Mouse (Mus musculus) retina, adult 2 months (tissue): ENCODE measurements around the gene Zfyve27.

Source experiments
- DNase-seq: peaks from one replicate; pipeline ENCODE4 v3.0.0-alpha.2; 2012; ENCODE audit warnings: low read depth, low spot score

Zfyve27 gene

GRCm38 (mm10) chr19:42237602-42238340, 74.0 kb downstream of the Zfyve27 start:
- no peak for DNase-seq

DNA sequence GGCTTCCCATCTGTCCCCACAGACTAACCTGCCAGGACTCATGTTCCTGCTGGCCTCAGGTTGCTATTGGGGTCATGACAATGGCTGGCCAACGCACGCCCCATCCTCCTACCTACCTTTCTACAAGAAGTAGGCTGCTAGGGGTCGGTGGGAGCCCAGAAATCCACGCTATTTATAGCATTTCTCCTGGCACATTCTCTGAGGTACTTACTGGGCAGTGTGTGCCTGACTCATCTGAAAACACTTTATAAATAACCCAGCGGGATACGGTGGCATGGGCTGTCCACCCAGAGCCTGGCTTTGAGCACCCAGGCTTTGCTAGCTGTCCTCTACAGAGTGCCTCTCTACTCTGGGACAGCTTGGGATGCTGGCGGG, 74.6 kb downstream of the Zfyve27 start:
- DNase-seq = no peak

DNA sequence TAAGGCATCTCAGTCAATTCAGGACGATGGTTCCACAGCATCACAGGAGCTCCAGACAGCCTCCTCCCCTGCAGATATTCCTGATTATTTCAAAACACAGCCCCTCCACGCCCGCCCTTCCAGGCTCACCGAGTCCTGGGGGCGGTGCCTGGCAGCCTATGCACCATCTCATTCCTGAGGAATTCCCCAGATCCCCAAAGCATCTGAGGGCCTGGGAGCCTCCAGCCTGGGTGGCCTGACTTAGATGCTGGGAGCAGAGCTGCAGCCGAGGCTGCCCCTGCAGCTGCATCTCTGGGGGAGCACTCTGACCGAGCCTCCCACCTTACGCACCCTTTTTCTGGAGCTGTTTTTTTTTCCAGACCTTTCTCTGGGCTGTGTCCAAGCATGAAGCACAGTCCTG, 77.1 kb downstream of the Zfyve27 start:
- DNase-seq = no peak

GRCm38 (mm10) chr19:42243401-42243800, 79.7 kb downstream of the Zfyve27 start:
- DNase-seq = no peak
